Mouse (Mus musculus): Measurements from ENCODE around the gene Iqcc. TPM values are rescaled to one million over a fixed set of nuclear protein-coding genes. Genes with fewer than 3 reads are reported as not detected.

Iqcc gene
- polyA plus RNA-seq, 1 experiment, result 28.3 TPM

DNA sequence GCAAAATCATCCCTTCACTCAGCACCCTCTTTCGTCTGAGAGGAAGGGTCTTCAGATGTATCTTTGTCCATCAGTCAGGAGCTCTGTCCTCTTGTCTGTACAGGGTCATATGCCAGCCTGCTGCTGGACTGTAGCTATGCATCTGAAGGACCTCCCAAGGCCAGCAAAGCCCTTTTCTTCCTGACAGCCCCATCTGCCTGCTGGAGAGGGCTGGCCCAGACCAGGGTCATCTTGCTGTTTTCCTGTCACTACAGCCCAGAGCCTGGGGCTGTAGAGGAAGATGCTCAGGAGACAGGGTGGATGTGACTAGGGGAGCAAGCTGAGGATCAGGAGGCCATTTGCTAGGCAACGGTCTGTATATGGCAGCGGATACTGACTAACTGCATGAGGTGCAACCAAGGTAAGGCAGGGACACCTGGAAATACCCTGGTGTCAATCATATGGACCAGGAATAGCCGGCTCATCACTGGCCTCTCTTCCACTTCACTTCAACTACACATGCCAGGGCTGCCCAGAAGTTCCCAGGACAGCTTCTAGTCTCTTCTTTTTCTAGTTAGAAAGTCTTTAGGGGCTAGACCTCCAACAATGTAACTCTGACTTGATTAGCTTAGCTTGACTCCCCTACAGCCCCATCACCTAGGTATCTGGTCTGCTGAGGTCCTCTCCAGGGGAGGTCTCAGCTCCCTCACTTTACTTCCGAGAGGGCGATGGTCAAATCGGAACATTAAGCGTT lies 4.1 kb upstream of the Iqcc start:
- 24% methylated on average over 8 of the region's 8 CpGs for WGBS
- TF ChIP-seq POLR2A (IDR thresholded peaks at IDR 0.05; ENCODE audit: low read depth, low read length) (no peak), CTCF (IDR thresholded peaks at IDR 0.05; ENCODE audit: extremely low read depth, insufficient read depth, insufficient read length, insufficient replicate concordance) (no peak)
- H3K36me3 ChIP-seq (ENCODE audit: control insufficient read depth, insufficient read depth, low read length), result peaks cover 3% of the 10 kb centered on the region; the same call in 1 of the 2 replicates
- H3K27ac ChIP-seq (ENCODE audit: insufficient read depth, low read length), result peak overlapping the region; percentile 20
- no peaks in the 10 kb centered on the region for H3K27me3 ChIP-seq (ENCODE audit: control insufficient read depth, insufficient read depth, low read length)
- no peak for DNase-seq (ENCODE audit: low read depth in 1 of 2, low spot score in 2 of 2)
- H3K4me1 ChIP-seq (ENCODE audit: control insufficient read depth, insufficient read depth, insufficient read length), result peaks cover 11% of the 10 kb centered on the region; the same call in 1 of the 2 replicates
- H3K4me3 ChIP-seq (ENCODE audit: extremely low read depth, insufficient read depth, insufficient read length), result peak overlapping the region; percentile 85

GRCm38 (mm10) chr4:129622120-129622802 lies 3.4 kb upstream of the Iqcc start:
- peak overlapping the region; percentile 20 for H3K27ac ChIP-seq (ENCODE audit: insufficient read depth, low read length)
- 88% methylated on average over 11 of the region's 11 CpGs for WGBS
- peaks cover 12% of the 10 kb centered on the region; the same call in 1 of the 2 replicates for H3K4me1 ChIP-seq (ENCODE audit: control insufficient read depth, insufficient read depth, insufficient read length)
- H3K4me3 ChIP-seq (ENCODE audit: extremely low read depth, insufficient read depth, insufficient read length), result peak overlapping the region; percentile 85; the same call in 1 of the 2 replicates
- H3K36me3 ChIP-seq (ENCODE audit: control insufficient read depth, insufficient read depth, low read length), result no peaks in the 10 kb centered on the region; the same call in 1 of the 2 replicates
- no peak for DNase-seq (ENCODE audit: low read depth in 1 of 2, low spot score in 2 of 2)
- no peak for TF ChIP-seq POLR2A (IDR thresholded peaks at IDR 0.05; ENCODE audit: low read depth, low read length)
- TF ChIP-seq CTCF (IDR thresholded peaks at IDR 0.05; ENCODE audit: extremely low read depth, insufficient read depth, insufficient read length, insufficient replicate concordance), result no peak
- no peaks in the 10 kb centered on the region for H3K27me3 ChIP-seq (ENCODE audit: control insufficient read depth, insufficient read depth, low read length)

GRCm38 (mm10) chr4:129621283-129621841 lies 2.5 kb upstream of the Iqcc start:
- peaks cover 12% of the 10 kb centered on the region; the same call in 1 of the 2 replicates for H3K4me1 ChIP-seq (ENCODE audit: control insufficient read depth, insufficient read depth, insufficient read length)
- peak overlapping the region; percentile 15; the same call in 1 of the 2 replicates for H3K4me3 ChIP-seq (ENCODE audit: extremely low read depth, insufficient read depth, insufficient read length)
- no peaks in the 10 kb centered on the region; the same call in 1 of the 2 replicates for H3K36me3 ChIP-seq (ENCODE audit: control insufficient read depth, insufficient read depth, low read length)
- TF ChIP-seq POLR2A (IDR thresholded peaks at IDR 0.05; ENCODE audit: low read depth, low read length) (no peak), CTCF (IDR thresholded peaks at IDR 0.05; ENCODE audit: extremely low read depth, insufficient read depth, insufficient read length, insufficient replicate concordance) (no peak)
- DNase-seq (ENCODE audit: low read depth in 1 of 2, low spot score in 2 of 2), result no peak
- no peaks in the 10 kb centered on the region for H3K27me3 ChIP-seq (ENCODE audit: control insufficient read depth, insufficient read depth, low read length)
- peak overlapping the region; percentile 37 for H3K27ac ChIP-seq (ENCODE audit: insufficient read depth, low read length)
- WGBS, result 69% methylated on average over 8 of the region's 8 CpGs

- TF ChIP-seq CTCF (IDR thresholded peaks at IDR 0.05; ENCODE audit: extremely low read depth, insufficient read depth, insufficient read length, insufficient replicate concordance) (no peak), POLR2A (IDR thresholded peaks at IDR 0.05; ENCODE audit: low read depth, low read length) (no peak)
- H3K4me1 ChIP-seq (ENCODE audit: control insufficient read depth, insufficient read depth, insufficient read length), result peaks cover 12% of the 10 kb centered on the region; the same call in 1 of the 2 replicates
- DNase-seq (ENCODE audit: low read depth in 1 of 2, low spot score in 2 of 2), result no peak
- no peaks in the 10 kb centered on the region for H3K27me3 ChIP-seq (ENCODE audit: control insufficient read depth, insufficient read depth, low read length)
- WGBS, result 91% methylated on average over 11 of the region's 11 CpGs
- H3K27ac ChIP-seq (ENCODE audit: insufficient read depth, low read length), result peak overlapping the region; percentile 37
- peak overlapping the region; percentile 15; the same call in 1 of the 2 replicates for H3K4me3 ChIP-seq (ENCODE audit: extremely low read depth, insufficient read depth, insufficient read length)
- H3K36me3 ChIP-seq (ENCODE audit: control insufficient read depth, insufficient read depth, low read length), result no peaks in the 10 kb centered on the region; the same call in 1 of the 2 replicates
Measured at GRCm38 (mm10) chr4:129620419-129621282, 1.8 kb upstream of the Iqcc start.

- Histone ChIP-seq H3K27me3 (ENCODE audit: control insufficient read depth, insufficient read depth, low read length) (no peaks in the 10 kb centered on the region), H3K4me3 (ENCODE audit: extremely low read depth, insufficient read depth, insufficient read length) (no peak overlapping the region), H3K4me1 (ENCODE audit: control insufficient read depth, insufficient read depth, insufficient read length) (peaks cover 6% of the 10 kb centered on the region; the same call in 1 of the 2 replicates), H3K27ac (ENCODE audit: insufficient read depth, low read length) (no peak overlapping the region), H3K36me3 (ENCODE audit: control insufficient read depth, insufficient read depth, low read length) (no peaks in the 10 kb centered on the region; the same call in 1 of the 2 replicates)
- WGBS, result 94% methylated on average over 5 of the region's 5 CpGs
- TF ChIP-seq CTCF (IDR thresholded peaks at IDR 0.05; ENCODE audit: extremely low read depth, insufficient read depth, insufficient read length, insufficient replicate concordance), result no peak
- TF ChIP-seq POLR2A (IDR thresholded peaks at IDR 0.05; ENCODE audit: low read depth, low read length), result no peak
- DNase-seq (ENCODE audit: low read depth in 1 of 2, low spot score in 2 of 2), result no peak
Measured at GRCm38 (mm10) chr4:129618031-129618430, 868 bp downstream of the Iqcc start.

DNA sequence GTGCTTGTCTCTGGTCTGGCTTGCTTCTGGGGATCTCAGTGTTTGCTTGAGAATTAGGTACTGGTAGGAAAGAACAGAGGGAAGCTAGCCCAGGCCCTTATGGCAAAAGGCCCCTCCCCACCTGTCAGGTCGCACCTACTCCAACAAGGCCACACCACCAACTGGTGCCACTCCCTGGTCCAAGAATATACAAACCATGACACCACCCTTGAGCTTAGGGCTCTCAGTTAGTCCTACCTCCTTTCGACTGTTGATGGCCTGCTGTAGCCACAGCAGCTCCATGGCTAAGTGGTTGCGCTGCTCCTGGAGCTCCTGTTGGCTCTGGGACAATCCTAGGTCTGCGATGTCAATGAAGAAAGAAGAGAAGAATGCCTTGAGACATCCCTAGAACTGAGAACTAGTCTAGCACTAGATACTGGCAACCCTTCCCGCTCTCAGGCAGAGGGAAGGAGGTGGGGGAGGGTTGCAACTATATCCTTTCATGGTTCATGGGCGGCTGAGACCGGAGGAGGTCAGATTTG lies 1.7 kb downstream of the Iqcc start:
- Histone ChIP-seq H3K4me3 (ENCODE audit: extremely low read depth, insufficient read depth, insufficient read length) (no peak overlapping the region), H3K27me3 (ENCODE audit: control insufficient read depth, insufficient read depth, low read length) (no peaks in the 10 kb centered on the region), H3K36me3 (ENCODE audit: control insufficient read depth, insufficient read depth, low read length) (no peaks in the 10 kb centered on the region; the same call in 1 of the 2 replicates), H3K27ac (ENCODE audit: insufficient read depth, low read length) (no peak overlapping the region), H3K4me1 (ENCODE audit: control insufficient read depth, insufficient read depth, insufficient read length) (peaks cover 2% of the 10 kb centered on the region; the same call in 1 of the 2 replicates)
- DNase-seq (ENCODE audit: low read depth in 1 of 2, low spot score in 2 of 2), result no peak
- no peak for TF ChIP-seq POLR2A (IDR thresholded peaks at IDR 0.05; ENCODE audit: low read depth, low read length)
- TF ChIP-seq CTCF (IDR thresholded peaks at IDR 0.05; ENCODE audit: extremely low read depth, insufficient read depth, insufficient read length, insufficient replicate concordance), result no peak
- 97% methylated on average over 7 of the region's 7 CpGs for WGBS

All from spleen, adult 2 months (tissue).